In the genomic region with DNA sequence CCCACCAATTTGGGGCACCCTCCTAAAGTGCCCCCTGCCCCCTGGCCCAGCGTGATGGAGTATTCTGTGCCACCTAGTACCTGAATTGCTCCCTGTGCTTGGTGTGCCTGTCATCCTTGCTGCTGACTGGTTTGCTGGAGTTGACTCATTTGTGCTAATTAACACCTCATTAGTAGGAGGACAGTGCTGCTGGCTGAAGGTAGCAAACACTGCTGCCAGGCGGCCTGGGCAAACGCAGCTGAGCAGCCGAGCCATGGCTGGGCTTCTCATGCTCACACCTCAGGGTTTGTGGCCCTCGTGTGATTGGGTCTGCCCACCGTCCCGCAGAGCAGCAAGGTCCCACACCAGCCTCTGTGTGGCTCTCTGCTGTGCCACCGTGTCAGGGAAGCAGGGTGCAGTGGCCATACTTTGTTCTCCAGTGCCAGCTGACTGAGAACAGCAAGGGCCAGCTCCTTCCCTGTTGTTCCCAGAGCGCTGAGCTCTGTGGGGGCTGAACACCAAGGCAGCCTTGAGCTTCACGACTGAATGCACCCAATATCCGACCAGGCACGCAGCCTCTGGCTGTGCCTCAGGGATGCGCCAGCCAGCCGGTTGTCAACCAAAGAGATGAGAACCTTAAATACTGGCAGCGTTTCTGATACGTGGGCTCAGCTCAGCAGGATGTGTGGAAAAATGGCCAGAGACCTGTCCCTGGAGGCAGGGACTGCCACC, we compare ENCODE assay signal across 15 mouse cellular contexts. TPM values are rescaled to one million over a fixed set of nuclear protein-coding genes. Genes with fewer than 3 reads are reported as not detected.
DNase-seq lines count a peak whose midpoint lies in the region; ATAC-seq and TF ChIP-seq lines count a peak whose summit lies in the region.
"Had no signal": no experiment of that assay in that cellular context is flagged by ENCODE, and none has a peak within 500 bp of the region (broad histone marks: within the 10 kb centered on the region; RNA-seq: fewer than 3 reads in every experiment).

No protein-coding gene starts in this region.

- peak; percentile 69 for DNase-seq in cerebellum, postnatal 10 days
- no peak for DNase-seq in cerebellum, adult 9-11 months
- DNase-seq in kidney, postnatal 36 days = no peak
- peak; percentile 47 for DNase-seq in retina, postnatal 1 day
- DNase-seq in retina, embryonic 14.5 days (ENCODE audit: low spot score) = no peak
- DNase-seq in heart, postnatal 10 days = no peak
- DNase-seq: adrenal gland, postnatal 25 days had no signal

- H3K27ac ChIP-seq in kidney, embryonic 16.5 days (ENCODE audit: low read length) = no peak overlapping the region
- H3K27ac ChIP-seq in olfactory bulb, adult 2 months (ENCODE audit: insufficient read depth, low read depth, low read length) = peak overlapping the region; percentile 59
- H3K27ac ChIP-seq: embryonic facial prominence, embryonic 15.5 days; lung, embryonic 15.5 days had no signal

- no peak overlapping the region for H3K4me3 ChIP-seq in kidney, embryonic 16.5 days (ENCODE audit: low read length)
- no peak overlapping the region for H3K4me3 ChIP-seq in olfactory bulb, adult 2 months (ENCODE audit: insufficient read depth, low read depth, low read length)
- H3K4me3 ChIP-seq: embryonic facial prominence, embryonic 15.5 days; lung, embryonic 15.5 days; myocyte had no signal

- H3K36me3 ChIP-seq in kidney, embryonic 16.5 days (ENCODE audit: insufficient read depth, low read length) = peaks cover 9% of the 10 kb centered on the region
- H3K36me3 ChIP-seq: lung, embryonic 15.5 days had no signal

- peaks cover 20% of the 10 kb centered on the region for H3K4me1 ChIP-seq in kidney, embryonic 16.5 days (ENCODE audit: insufficient read depth, low read length)
- peaks cover 49% of the 10 kb centered on the region for H3K4me1 ChIP-seq in olfactory bulb, adult 2 months (ENCODE audit: control insufficient read depth, insufficient read depth, low read length)
- H3K4me1 ChIP-seq: embryonic facial prominence, embryonic 15.5 days; lung, embryonic 15.5 days had no signal

- no peak for TF ChIP-seq POLR2A in olfactory bulb, adult 2 months (IDR thresholded peaks at IDR 0.05; ENCODE audit: insufficient read depth, low read depth, low read length)

- TF ChIP-seq CTCF in olfactory bulb, adult 2 months (IDR thresholded peaks at IDR 0.05; ENCODE audit: insufficient read depth, low read depth, low read length) = no peak

- H3K9me3 ChIP-seq in kidney, embryonic 16.5 days (ENCODE audit: low read length) = peaks cover 3% of the 10 kb centered on the region; the same call in 1 of the 2 replicates
- H3K9me3 ChIP-seq: embryonic facial prominence, embryonic 15.5 days; G1E; lung, embryonic 15.5 days had no signal

- H3K9ac ChIP-seq in kidney, embryonic 16.5 days (replicated peaks; ENCODE audit: low read length) = no peak overlapping the region
- H3K9ac ChIP-seq: embryonic facial prominence, embryonic 15.5 days; lung, embryonic 15.5 days had no signal

- H3K27me3 ChIP-seq in kidney, embryonic 16.5 days (ENCODE audit: insufficient read depth, low read length) = no peaks in the 10 kb centered on the region
- H3K27me3 ChIP-seq: lung, embryonic 15.5 days had no signal

- WGBS in kidney, embryonic 16.5 days = 42% methylated on average over 16 of the region's 16 CpGs
- WGBS in olfactory bulb, adult 2 months = 32% methylated on average over 16 of the region's 16 CpGs

- no peak overlapping the region for H3K4me2 ChIP-seq in kidney, embryonic 16.5 days (replicated peaks; ENCODE audit: low read depth, low read length)
- H3K4me2 ChIP-seq: embryonic facial prominence, embryonic 15.5 days; lung, embryonic 15.5 days had no signal

- ATAC-seq in kidney, embryonic 16.5 days (ENCODE audit: low FRiP score, low TSS enrichment) = 0 out of 2 replicates have a peak, but pooled peaks have one; percentile 25

- intact Hi-C loops in heart, postnatal 10 days (cut with DNase I) = no loop called here

RNA-seq across cellular contexts. Expression of gene Mtg2, which starts 15.7 kb away (rescaled TPM):
- 27.3 and 29.6 TPM in 2 replicates for polyA plus RNA-seq in kidney, embryonic 16.5 days (2015; fragmentation: Nextera tagmentation; extraction: Ambion mirVana)
- not detected in 2 replicates for polyA plus RNA-seq in olfactory bulb, adult 2 months (2012; ENCODE audit: insufficient read depth, insufficient read length, low replicate concordance, missing spikeins)
- total RNA-seq in heart, postnatal 10 days (2021) = 10 to 100 TPM; 15.5 to 16.0 TPM

RNA-seq across cellular contexts. Expression of gene Hrh3, which starts 18.2 kb away (rescaled TPM):
- not detected in 2 replicates for polyA plus RNA-seq in kidney, embryonic 16.5 days (2015; fragmentation: Nextera tagmentation; extraction: Ambion mirVana)
- polyA plus RNA-seq in olfactory bulb, adult 2 months (2012; ENCODE audit: insufficient read depth, insufficient read length, low replicate concordance, missing spikeins) = not detected in 2 replicates
- not detected for total RNA-seq in heart, postnatal 10 days (2021)
- total RNA-seq: common myeloid progenitor, adult 5-6 weeks; liver, adult 2 months had no signal
- polyA plus RNA-seq: G1E; liver, adult 2 months; lung, embryonic 15.5 days had no signal

RNA-seq across cellular contexts. Expression of gene Osbpl2, which starts 33.0 kb away (rescaled TPM):
- polyA plus RNA-seq in kidney, embryonic 16.5 days (2015; fragmentation: Nextera tagmentation; extraction: Ambion mirVana) = 35.2 and 36.3 TPM in 2 replicates
- polyA plus RNA-seq in olfactory bulb, adult 2 months (2012; ENCODE audit: insufficient read depth, insufficient read length, low replicate concordance, missing spikeins) = not detected in 2 replicates
- 10 to 100 TPM; 31.2 to 37.0 TPM for total RNA-seq in heart, postnatal 10 days (2021)

RNA-seq across cellular contexts. Expression of gene Ss18l1, which starts 43.8 kb away (rescaled TPM):
- 7.0 and 7.4 TPM in 2 replicates for polyA plus RNA-seq in kidney, embryonic 16.5 days (2015; fragmentation: Nextera tagmentation; extraction: Ambion mirVana)
- not detected in 2 replicates for polyA plus RNA-seq in olfactory bulb, adult 2 months (2012; ENCODE audit: insufficient read depth, insufficient read length, low replicate concordance, missing spikeins)
- 1 to 10 TPM; 2.7 to 4.0 TPM for total RNA-seq in heart, postnatal 10 days (2021)

RNA-seq across cellular contexts. Expression of gene Psma7, which starts 43.8 kb away (rescaled TPM):
- polyA plus RNA-seq in kidney, embryonic 16.5 days (2015; fragmentation: Nextera tagmentation; extraction: Ambion mirVana) = 619 and 638 TPM in 2 replicates
- polyA plus RNA-seq in olfactory bulb, adult 2 months (2012; ENCODE audit: insufficient read depth, insufficient read length, low replicate concordance, missing spikeins) = not detected in 2 replicates
- total RNA-seq in heart, postnatal 10 days (2021) = 100 to 1,000 TPM; 187 to 188 TPM

Comparison
In these comparisons a context has a peak if more than half of its experiments do, and no peak if none do; other contexts are left out.
1. DNase-seq: peak in cerebellum, postnatal 10 days (2 of 2) and retina, postnatal 1 day (single experiment); none in cerebellum, adult 9-11 months (single experiment), kidney, postnatal 36 days (0 of 2), retina, embryonic 14.5 days (single experiment) and heart, postnatal 10 days (0 of 2).